Mouse (Mus musculus) retina, embryonic 14.5 days (tissue): ENCODE measurements around the gene Gm4450.
"Not testable (repeated sequence)": the region's sequence is repeated elsewhere in the genome, so short reads cannot be mapped to it uniquely, and the experiment has no call there.

ENCODE experiments used
- DNase-seq: peaks from one replicate; pipeline ENCODE4 v3.0.0-alpha.2; 2015; ENCODE audit warnings: low spot score

The Gm4450 gene

DNA sequence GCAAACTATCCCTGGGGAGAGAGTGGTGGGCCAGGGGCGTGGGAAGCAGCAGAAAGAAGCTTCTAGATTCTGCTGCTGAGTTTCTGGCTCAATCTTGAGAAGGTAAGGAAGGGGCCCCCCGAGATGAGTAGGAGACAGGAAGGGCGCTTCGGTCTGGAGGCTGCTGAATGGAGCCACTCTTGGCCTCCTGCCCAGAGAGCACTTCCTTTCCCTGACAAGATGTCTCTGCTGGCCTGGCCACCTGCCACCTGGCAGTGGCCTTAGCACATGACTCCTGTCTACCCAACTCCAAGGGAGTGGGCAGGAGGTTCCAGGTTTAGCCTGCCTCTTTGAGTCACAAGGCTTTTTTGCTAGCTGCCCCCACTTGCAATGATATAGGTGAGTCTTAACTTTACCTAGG is 39.6 kb downstream of the Gm4450 start:
- no peak for DNase-seq

GRCm38 (mm10) chr3:98416426-98417250 is 40.3 kb downstream of the Gm4450 start:
- no peak for DNase-seq

- DNase-seq = no peak
These were observed 42.6 kb downstream of the Gm4450 start for GRCm38 (mm10) chr3:98414296-98414695.

- no peak for DNase-seq
These were observed 43.2 kb downstream of the Gm4450 start for GRCm38 (mm10) chr3:98413733-98414132.

DNA sequence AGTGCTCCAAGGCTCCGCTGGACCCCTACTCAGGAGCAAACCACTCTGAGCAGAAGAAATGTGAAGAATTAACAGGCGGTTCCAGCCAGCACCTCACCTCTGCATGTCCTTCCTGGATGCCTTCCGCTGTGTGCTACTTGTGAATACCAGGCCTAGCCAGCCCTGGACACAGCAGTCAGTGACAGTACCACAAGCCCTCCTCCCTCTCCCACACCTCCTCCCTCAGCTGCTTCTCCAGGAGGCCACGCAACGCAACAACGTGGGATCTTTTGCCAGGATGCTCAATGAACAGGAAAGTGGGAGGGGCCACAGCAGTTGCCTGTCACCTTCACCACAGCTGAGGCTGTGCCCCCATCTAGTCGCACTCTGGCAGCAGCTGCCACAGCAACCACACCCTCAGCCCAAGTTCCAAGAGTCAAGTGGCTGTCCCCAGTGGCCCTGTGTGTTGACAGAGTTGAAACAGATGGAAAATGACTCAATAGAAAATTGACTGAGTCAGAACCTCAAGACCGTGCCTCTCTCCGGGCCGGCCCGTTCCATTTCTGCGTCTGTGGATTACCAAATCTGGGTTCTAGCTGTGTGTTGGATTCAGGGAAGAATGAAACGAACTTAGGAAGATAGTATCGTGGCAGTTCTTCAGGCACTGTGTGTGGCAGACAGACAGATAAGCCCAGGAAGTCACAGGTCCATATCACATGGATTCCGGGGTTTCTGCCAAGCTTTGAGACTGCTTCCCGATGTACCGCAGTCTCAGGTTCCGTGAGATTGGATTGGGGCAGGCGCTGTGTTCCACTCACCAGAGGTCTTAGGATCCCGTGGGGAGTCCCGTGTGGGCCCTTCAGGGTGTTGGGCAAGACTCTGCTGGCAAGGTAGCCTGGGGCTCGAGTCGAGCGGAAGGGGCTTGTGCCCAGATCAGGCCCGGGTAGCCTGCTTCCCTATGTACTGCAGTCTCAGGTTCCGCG is 46.0 kb downstream of the Gm4450 start:
- DNase-seq = not testable (repeated sequence)

DNA sequence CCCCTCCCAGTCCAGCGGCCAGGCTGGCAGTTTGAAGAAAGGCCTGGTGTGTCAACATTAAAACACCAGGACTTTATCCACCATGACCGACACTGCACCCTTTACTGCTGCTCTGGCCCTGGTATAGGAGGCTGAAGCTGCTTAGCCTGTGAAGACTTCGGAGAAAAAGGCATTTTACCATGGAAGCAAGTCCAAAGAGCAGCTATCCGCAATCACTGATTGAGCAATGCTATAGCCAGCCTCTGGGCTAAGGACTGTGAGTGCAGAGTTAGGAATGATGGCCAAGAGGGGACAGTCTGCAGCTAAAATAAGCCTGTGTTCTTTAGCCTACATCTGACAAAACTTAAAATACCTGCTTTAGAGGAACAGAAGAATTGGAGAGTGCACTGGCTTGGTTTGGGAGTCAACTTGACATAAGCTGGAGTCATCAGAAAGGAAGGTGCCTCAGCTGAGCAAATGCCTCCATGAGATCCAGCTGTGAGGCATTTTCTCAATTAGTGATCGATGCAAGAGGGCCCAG is 49.6 kb downstream of the Gm4450 start:
- DNase-seq = not testable (repeated sequence)

GRCm38 (mm10) chr3:98406569-98407144 is 50.3 kb downstream of the Gm4450 start:
- not testable (repeated sequence) for DNase-seq

GRCm38 (mm10) chr3:98405877-98406276 is 51.0 kb downstream of the Gm4450 start:
- DNase-seq = not testable (repeated sequence)

GRCm38 (mm10) chr3:98404268-98404895 is 52.5 kb downstream of the Gm4450 start:
- not testable (repeated sequence) for DNase-seq
